Mouse (Mus musculus): Measurements from ENCODE around the gene Mroh2a.

GRCm38 (mm10) chr1:88266123-88266522, 39.3 kb downstream of the Mroh2a start:
- TF ChIP-seq CTCF (IDR thresholded peaks at IDR 0.05; ENCODE audit: borderline replicate concordance, control insufficient read depth, extremely low read depth, insufficient read depth, low read length, poor library complexity) = no peak
- no peak for TF ChIP-seq POLR2A (IDR thresholded peaks at IDR 0.05; ENCODE audit: control insufficient read depth, extremely low read depth, insufficient read depth, low read length, poor library complexity)

All from thymus, adult 2 months (tissue).